Mouse (Mus musculus) splenic B cell, adult 2 months (primary cell): Measurements from ENCODE around the gene Frrs1l.

Experiments used
- DNase-seq: peaks from one replicate; pipeline ENCODE4 v3.0.0-alpha.2; 2011; ENCODE audit warnings: low read depth, low spot score
- H3K27me3 ChIP-seq: 2 replicates; pipeline ENCODE4 v1.6.1; 2012; ENCODE audit warnings: mild to moderate bottlenecking, low read length, moderate library complexity, mixed read lengths; ENCODE audit not compliant: control insufficient read depth, poor library complexity, insufficient read depth, severe bottlenecking
- H3K36me3 ChIP-seq: 2 replicates; pipeline ENCODE4 v1.6.1; 2012; ENCODE audit warnings: mild to moderate bottlenecking, low read length, moderate library complexity, mixed read lengths; ENCODE audit not compliant: control insufficient read depth, poor library complexity, insufficient read depth, severe bottlenecking

Frrs1l gene

GRCm38 (mm10) chr4:56990215-56990584 lies at the start of gene Frrs1l:
Frrs1l (minus strand) TSS chr4:56990391.
- H3K36me3 ChIP-seq = no peaks in the 10 kb centered on the region

GRCm38 (mm10) chr4:57039127-57040031 lies 49.2 kb upstream of the Frrs1l start:
- Histone ChIP-seq H3K27me3 (no peaks in the 10 kb centered on the region), H3K36me3 (no peaks in the 10 kb centered on the region)
- peak; percentile 36 for DNase-seq

More at GRCm38 (mm10) chr4:56990215-56990584, at the start of gene Frrs1l:
- H3K27me3 ChIP-seq = peaks cover 2% of the 10 kb centered on the region; the same call in 1 of the 2 replicates
- DNase-seq = no peak

- peak; percentile 65 for DNase-seq
- H3K27me3 ChIP-seq = no peaks in the 10 kb centered on the region
- H3K36me3 ChIP-seq = no peaks in the 10 kb centered on the region
Measured at GRCm38 (mm10) chr4:57037554-57037953, 47.4 kb upstream of the Frrs1l start.

- no peaks in the 10 kb centered on the region for H3K36me3 ChIP-seq
- no peaks in the 10 kb centered on the region for H3K27me3 ChIP-seq
- DNase-seq = no peak
Measured at GRCm38 (mm10) chr4:57034169-57034568, 44.0 kb upstream of the Frrs1l start.

- Histone ChIP-seq H3K36me3 (no peaks in the 10 kb centered on the region), H3K27me3 (no peaks in the 10 kb centered on the region)
- DNase-seq = no peak
Measured at GRCm38 (mm10) chr4:57031440-57031839, 41.2 kb upstream of the Frrs1l start.

- DNase-seq = peak; percentile 55
- no peaks in the 10 kb centered on the region for H3K27me3 ChIP-seq
- no peaks in the 10 kb centered on the region for H3K36me3 ChIP-seq
Measured at GRCm38 (mm10) chr4:57027954-57028353, 37.8 kb upstream of the Frrs1l start.

GRCm38 (mm10) chr4:57023527-57023926 lies 33.3 kb upstream of the Frrs1l start:
- peak; percentile 84 for DNase-seq
- no peaks in the 10 kb centered on the region for H3K27me3 ChIP-seq
- no peaks in the 10 kb centered on the region for H3K36me3 ChIP-seq

GRCm38 (mm10) chr4:57021288-57021687 lies 31.1 kb upstream of the Frrs1l start:
- DNase-seq = peak; percentile 56
- no peaks in the 10 kb centered on the region for H3K36me3 ChIP-seq

GRCm38 (mm10) chr4:57017229-57017628 lies 27.0 kb upstream of the Frrs1l start:
- DNase-seq = peak; percentile 84

More at GRCm38 (mm10) chr4:57021288-57021687, 31.1 kb upstream of the Frrs1l start:
- H3K27me3 ChIP-seq = no peaks in the 10 kb centered on the region

GRCm38 (mm10) chr4:57016366-57017171 lies 26.4 kb upstream of the Frrs1l start:
- H3K36me3 ChIP-seq = no peaks in the 10 kb centered on the region
- H3K27me3 ChIP-seq = no peaks in the 10 kb centered on the region
- DNase-seq = no peak

More at GRCm38 (mm10) chr4:57017229-57017628, 27.0 kb upstream of the Frrs1l start:
- Histone ChIP-seq H3K36me3 (no peaks in the 10 kb centered on the region), H3K27me3 (no peaks in the 10 kb centered on the region)

GRCm38 (mm10) chr4:57015032-57015431 lies 24.8 kb upstream of the Frrs1l start:
- DNase-seq = no peak
- H3K36me3 ChIP-seq = no peaks in the 10 kb centered on the region

GRCm38 (mm10) chr4:57011454-57012046 lies 21.4 kb upstream of the Frrs1l start:
- Histone ChIP-seq H3K27me3 (no peaks in the 10 kb centered on the region), H3K36me3 (no peaks in the 10 kb centered on the region)
- no peak for DNase-seq

More at GRCm38 (mm10) chr4:57015032-57015431, 24.8 kb upstream of the Frrs1l start:
- H3K27me3 ChIP-seq = no peaks in the 10 kb centered on the region

- Histone ChIP-seq H3K27me3 (no peaks in the 10 kb centered on the region), H3K36me3 (no peaks in the 10 kb centered on the region)
- DNase-seq = no peak
Measured at GRCm38 (mm10) chr4:57010919-57011318, 20.7 kb upstream of the Frrs1l start.

- no peak for DNase-seq
- Histone ChIP-seq H3K36me3 (no peaks in the 10 kb centered on the region), H3K27me3 (no peaks in the 10 kb centered on the region)
Measured at GRCm38 (mm10) chr4:57010425-57010824, 20.2 kb upstream of the Frrs1l start.
